Mouse (Mus musculus) lung, postnatal 36 days (tissue): ENCODE measurements around the gene Bcl7c.
"Not testable (repeated sequence)": the region's sequence is repeated elsewhere in the genome, so short reads cannot be mapped to it uniquely, and the experiment has no call there.

Source experiments
- DNase-seq: peaks from one replicate; pipeline ENCODE4 v3.0.0; 2022; ENCODE audit warnings: mixed read lengths

Bcl7c gene

GRCm38 (mm10) chr7:127714816-127715215 lies 6.1 kb upstream of the Bcl7c start:
- DNase-seq: no peak

GRCm38 (mm10) chr7:127712461-127713385 lies 4.0 kb upstream of the Bcl7c start, which contains the start of gene Ctf1:
Gene Ctf1 (plus strand): TSS chr7:127712736.
- peak; percentile 91 for DNase-seq

GRCm38 (mm10) chr7:127711456-127711855 lies 2.7 kb upstream of the Bcl7c start:
- peak; percentile 10 for DNase-seq

GRCm38 (mm10) chr7:127711031-127711430 lies 2.3 kb upstream of the Bcl7c start:
- no peak for DNase-seq

GRCm38 (mm10) chr7:127709261-127709979 lies 687 bp upstream of the Bcl7c start:
- no peak for DNase-seq

GRCm38 (mm10) chr7:127707957-127708206 lies 851 bp downstream of the Bcl7c start:
- DNase-seq: no peak

- no peak for DNase-seq
Observed at GRCm38 (mm10) chr7:127707045-127707956, 1.4 kb downstream of the Bcl7c start.

- DNase-seq: no peak
Observed at GRCm38 (mm10) chr7:127705706-127706105, 3.0 kb downstream of the Bcl7c start.

GRCm38 (mm10) chr7:127704598-127704997 lies 4.1 kb downstream of the Bcl7c start:
- DNase-seq: no peak

GRCm38 (mm10) chr7:127703561-127704178 lies 5.1 kb downstream of the Bcl7c start:
- DNase-seq: no peak

- DNase-seq: no peak
Observed at GRCm38 (mm10) chr7:127700712-127701331, 7.9 kb downstream of the Bcl7c start.

GRCm38 (mm10) chr7:127698986-127699385 lies 9.7 kb downstream of the Bcl7c start:
- no peak for DNase-seq

- not testable (repeated sequence) for DNase-seq
Observed at GRCm38 (mm10) chr7:127693730-127694129, 15.0 kb downstream of the Bcl7c start.

GRCm38 (mm10) chr7:127693290-127693689 lies 15.4 kb downstream of the Bcl7c start:
- no peak for DNase-seq

GRCm38 (mm10) chr7:127691221-127691989 lies 17.3 kb downstream of the Bcl7c start:
- peak; percentile 86 for DNase-seq

- DNase-seq: no peak
Observed at GRCm38 (mm10) chr7:127689626-127690280, 19.0 kb downstream of the Bcl7c start.

GRCm38 (mm10) chr7:127688935-127689334 lies 19.8 kb downstream of the Bcl7c start:
- DNase-seq: no peak

- no peak for DNase-seq
Observed at GRCm38 (mm10) chr7:127686740-127687449, 21.8 kb downstream of the Bcl7c start.

- DNase-seq: peak; percentile 49
Observed at GRCm38 (mm10) chr7:127685304-127686018, 23.3 kb downstream of the Bcl7c start.
